Mouse (Mus musculus): ENCODE data around the gene Osm.
A peak's percentile ranks its signal among the peaks of the same experiment; 100 is the strongest.

Osm gene

GRCm38 (mm10) chr11:4216248-4217000, 19.8 kb upstream of the Osm start:
- no peak for DNase-seq (ENCODE audit: low spot score)

- peak; percentile 72 for DNase-seq (ENCODE audit: low spot score)
These were observed 18.1 kb upstream of the Osm start, which contains the start of gene Castor1 for GRCm38 (mm10) chr11:4217914-4218629. Castor1 (plus strand) TSS chr11:4218225.

DNA sequence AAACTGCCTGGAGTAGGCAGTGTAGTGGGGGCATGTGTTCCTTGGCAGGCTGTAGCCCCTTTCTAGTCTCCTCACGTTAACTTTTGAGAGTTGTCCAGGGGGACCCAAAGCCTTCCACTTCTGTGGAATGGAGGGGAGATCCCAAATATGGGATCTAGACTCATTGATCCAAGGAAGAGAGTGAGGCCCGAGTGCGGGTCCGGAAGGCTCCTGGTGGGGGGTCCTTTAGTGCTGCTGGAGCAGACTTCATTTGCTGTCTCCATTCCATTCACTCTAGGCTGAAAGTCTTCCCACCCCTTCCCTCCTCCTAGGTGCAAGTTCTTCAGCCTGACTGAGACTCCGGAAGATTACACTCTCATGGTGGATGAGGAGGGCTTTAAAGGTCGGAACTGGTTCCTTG, 17.6 kb upstream of the Osm start:
- no peak for DNase-seq (ENCODE audit: low spot score)

- DNase-seq (ENCODE audit: low spot score) = no peak
These were observed 16.9 kb upstream of the Osm start for GRCm38 (mm10) chr11:4219317-4219751.

GRCm38 (mm10) chr11:4219908-4220307, 16.3 kb upstream of the Osm start:
- no peak for DNase-seq (ENCODE audit: low spot score)

- DNase-seq (ENCODE audit: low spot score) = no peak
These were observed 15.5 kb upstream of the Osm start for GRCm38 (mm10) chr11:4220443-4221400.

- DNase-seq (ENCODE audit: low spot score) = no peak
These were observed 13.9 kb upstream of the Osm start for GRCm38 (mm10) chr11:4222046-4222950.

- no peak for DNase-seq (ENCODE audit: low spot score)
These were observed 12.6 kb upstream of the Osm start for GRCm38 (mm10) chr11:4223393-4224188.

DNA sequence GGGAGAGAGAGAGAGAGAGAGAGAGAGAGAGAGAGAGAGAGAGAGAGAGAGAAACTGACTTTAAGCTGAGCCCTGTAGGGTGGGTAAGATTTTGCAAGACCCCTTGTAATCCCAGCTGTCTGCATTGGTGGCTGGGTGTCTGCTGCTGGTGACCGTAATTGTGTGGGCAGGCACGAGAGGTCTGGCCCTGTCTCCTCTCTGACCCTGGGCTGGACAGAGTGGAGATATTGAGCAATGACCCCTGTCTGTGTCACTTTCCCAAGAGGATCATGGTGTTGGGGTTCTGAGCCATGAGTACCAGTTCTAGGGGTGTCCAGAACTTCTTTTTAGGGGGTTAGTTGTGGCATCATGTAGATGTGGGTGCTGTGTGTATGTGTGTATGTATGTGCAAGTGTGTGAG, 12.0 kb upstream of the Osm start:
- no peak for DNase-seq (ENCODE audit: low spot score)

DNA sequence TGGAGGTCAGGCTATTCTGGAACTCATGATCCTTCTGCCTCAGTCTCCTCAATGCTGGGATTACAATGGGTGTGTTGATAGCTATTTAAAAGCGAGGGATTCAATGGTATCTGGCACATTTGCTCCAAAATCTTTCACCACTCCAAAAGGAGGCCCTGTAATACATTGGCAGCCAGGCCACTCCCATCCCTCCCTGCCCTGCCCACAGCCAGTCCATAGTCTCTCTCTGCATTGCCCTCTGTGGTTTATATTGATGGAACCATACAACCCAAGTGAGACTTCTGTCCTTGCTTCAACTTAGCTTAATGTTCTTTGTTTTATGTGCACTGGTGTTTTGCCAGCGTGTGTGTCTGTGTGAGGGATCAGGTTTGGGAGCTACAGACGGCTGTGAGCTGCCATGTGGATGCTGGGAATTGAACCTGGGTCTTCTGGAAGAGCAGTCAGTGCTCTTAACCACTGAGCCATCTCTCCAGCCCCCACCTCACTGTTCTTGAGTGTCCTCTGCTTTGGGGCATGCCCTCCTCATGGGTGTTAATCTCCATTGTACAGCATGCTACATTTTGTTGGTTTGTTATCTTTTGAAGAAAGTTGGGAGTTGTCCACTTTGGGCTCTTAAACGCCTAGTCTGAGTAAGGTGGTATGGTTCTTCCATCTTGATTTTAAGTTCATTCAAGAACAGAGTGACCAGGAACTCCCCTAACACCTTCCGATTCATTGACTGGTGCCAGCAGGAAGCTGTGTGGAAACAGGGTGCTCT, 9.5 kb upstream of the Osm start:
- no peak for DNase-seq (ENCODE audit: low spot score)

DNA sequence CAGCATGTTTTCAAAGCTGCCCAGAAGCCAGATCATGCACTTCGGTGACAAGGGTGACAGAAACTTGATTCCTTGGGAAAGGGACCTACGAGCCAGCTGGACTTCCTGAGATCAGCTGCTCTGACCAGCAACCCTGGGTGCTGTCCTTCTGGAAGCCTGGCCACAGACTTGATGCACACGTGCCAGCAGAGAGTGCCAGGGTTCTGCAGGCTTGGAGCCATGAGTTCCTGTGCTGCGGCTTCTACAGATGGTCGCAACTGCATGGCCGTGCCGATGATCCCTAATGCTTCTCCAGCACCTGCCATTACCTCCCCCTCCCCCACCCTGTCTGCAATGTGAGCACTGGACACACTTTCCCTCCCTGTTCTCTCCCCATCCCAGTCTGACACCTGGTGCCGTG, 7.8 kb upstream of the Osm start:
- no peak for DNase-seq (ENCODE audit: low spot score)

GRCm38 (mm10) chr11:4229841-4230240, 6.4 kb upstream of the Osm start:
- no peak for DNase-seq (ENCODE audit: low spot score)

- no peak for DNase-seq (ENCODE audit: low spot score)
These were observed 4.8 kb upstream of the Osm start for GRCm38 (mm10) chr11:4231435-4231834.

DNA sequence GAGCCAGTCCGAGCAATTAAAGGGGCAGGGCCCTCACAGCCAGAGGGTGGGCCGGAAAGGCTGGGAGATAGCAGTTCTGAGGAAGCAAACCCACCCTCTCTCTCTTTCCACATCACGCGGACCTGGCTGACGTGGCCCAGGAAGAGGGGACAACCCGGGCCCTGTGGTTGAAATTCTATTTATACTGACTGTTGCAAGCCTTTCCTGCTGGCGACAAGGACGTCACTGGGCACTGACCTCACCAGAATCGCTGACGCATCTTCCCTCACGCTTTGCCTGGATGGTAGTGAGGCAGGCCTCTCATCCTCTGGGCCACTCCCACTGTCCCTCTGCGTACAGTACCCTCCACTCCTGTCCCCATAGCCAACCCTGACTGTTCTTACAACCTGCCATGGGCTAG, 3.6 kb upstream of the Osm start:
- DNase-seq (ENCODE audit: low spot score) = no peak

GRCm38 (mm10) chr11:4235052-4235655, 1.1 kb upstream of the Osm start:
- DNase-seq (ENCODE audit: low spot score) = no peak

- no peak for DNase-seq (ENCODE audit: low spot score)
These were observed 387 bp downstream of the Osm start for GRCm38 (mm10) chr11:4236546-4237067.

DNA sequence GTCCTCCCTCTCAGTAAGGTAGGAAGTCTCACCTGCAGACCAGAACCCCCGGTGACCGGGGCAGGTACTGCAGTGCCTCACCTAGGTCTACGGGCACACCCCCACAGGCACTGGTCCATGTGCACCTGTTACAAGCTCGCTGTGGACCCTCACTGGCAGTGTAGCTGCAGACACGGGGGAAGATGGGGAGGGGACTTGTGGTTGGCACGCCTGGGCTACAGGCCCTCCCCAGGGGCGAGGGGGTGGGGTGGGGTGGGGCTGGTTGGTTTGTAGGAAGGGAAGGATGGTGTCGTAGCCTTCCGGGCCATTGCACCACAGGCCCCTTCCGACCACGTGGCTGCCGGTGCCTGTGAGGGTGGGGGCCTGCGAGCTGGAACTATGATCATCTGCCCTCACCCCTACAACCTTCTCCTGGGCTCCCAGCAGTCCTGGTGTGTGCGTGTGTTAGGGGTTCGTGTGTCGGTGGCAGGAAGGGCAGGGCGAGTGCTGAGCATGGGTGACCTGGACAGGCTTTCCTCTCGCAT, 1.2 kb downstream of the Osm start:
- DNase-seq (ENCODE audit: low spot score) = no peak

- DNase-seq (ENCODE audit: low spot score) = no peak
These were observed 1.9 kb downstream of the Osm start for GRCm38 (mm10) chr11:4238167-4238566.

DNA sequence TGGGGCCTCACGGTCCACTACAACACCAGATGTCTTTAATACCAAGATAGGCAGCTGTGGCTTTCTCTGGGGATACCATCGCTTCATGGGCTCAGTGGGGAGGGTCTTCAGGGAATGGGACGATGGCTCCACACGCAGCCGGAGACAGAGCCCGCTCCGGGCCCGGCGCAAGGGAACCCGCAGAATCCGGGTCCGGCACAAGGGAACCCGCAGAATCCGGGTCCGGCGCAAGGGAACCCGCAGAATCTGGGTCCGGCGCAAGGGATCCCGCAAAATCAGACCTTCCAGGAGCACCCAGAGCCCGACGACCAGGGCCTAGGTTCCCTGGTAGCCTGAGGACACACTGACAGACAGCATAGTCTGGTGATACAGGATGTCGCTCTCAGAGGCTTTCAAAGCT, 3.5 kb downstream of the Osm start:
- no peak for DNase-seq (ENCODE audit: low spot score)

All from ovary, postnatal 10 days (tissue).